Mouse (Mus musculus) embryo, embryonic 11.5 days (tissue): Measurements from ENCODE around the gene Glud1.
"Not testable (repeated sequence)": the region's sequence is repeated elsewhere in the genome, so short reads cannot be mapped to it uniquely, and the experiment has no call there.

Experiments used
- DNase-seq: peaks from one replicate; pipeline ENCODE4 v3.0.0-alpha.2; 2012; ENCODE audit warnings: low read depth, low spot score

The Glud1 gene

DNA sequence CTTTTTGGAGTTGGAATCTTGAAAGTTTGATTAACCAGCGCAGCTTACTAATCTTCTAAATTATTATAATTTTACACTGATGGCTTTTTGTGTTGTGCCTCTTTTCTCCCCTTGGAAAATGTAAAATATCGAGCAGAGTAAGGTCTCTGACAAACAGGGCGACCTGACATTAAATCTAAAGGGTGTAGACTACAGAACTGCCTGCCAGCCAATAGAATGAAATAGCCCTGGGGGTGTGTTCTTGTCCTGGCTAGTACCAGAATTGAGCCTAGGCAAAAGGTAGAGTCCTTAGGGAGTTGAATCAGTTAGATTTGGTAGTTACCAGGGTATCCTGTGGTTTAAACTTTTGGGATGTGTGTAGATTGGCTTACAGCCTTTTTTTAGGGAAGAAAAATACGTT is 1.2 kb downstream of the Glud1 start:
- no peak for DNase-seq

DNA sequence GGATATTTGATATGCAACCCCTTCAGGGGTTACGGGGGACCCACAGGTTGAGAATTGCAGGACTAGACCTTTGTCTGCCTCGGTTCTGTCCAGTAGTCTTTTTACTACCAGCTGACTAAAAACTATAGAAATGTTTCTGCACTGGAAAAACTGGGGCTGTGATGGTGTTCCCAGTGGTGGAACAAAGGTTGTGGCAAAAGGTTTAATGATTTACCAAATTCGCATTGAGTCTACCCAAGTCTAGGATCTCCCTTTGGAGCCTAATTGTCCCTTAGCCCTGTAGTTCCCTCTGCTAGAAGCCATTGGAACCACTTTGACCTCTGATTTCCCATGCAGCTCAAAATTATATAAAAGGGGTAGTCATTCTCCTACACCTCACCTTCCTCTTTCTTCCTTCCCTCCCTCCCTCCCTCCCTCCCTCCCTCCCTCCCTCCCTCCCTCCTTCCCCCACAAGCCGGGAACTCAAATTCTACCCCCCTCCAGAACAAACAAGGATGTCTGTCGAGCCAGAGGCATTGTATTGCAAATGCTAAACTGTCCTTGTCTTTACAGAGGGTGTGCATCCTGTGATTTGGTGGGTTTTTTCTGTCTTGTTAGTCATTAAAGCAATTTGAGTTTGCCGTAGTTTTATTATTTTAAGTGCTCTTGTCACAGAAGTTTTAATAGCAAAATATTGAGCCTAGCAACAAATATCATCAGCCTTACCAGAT is 2.0 kb downstream of the Glud1 start:
- no peak for DNase-seq

DNA sequence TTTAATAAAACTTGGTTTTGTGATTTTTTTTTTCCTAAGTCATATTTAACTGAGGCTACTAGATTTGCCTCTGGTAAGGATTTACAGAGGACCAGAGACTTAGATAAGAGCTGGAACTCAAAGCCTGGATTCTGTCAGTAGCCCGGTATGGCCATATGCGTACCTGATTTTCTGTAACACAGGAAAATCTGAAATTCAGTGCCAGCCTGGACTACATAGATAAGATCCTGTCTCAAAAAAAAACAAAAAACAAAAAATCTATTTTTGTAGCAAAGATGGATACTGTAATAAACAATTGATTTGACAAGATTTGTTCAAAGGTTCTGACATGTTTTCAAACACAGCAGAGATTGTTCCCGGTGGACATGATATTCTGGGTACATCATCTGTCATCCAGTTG is 3.1 kb downstream of the Glud1 start:
- DNase-seq = no peak

DNA sequence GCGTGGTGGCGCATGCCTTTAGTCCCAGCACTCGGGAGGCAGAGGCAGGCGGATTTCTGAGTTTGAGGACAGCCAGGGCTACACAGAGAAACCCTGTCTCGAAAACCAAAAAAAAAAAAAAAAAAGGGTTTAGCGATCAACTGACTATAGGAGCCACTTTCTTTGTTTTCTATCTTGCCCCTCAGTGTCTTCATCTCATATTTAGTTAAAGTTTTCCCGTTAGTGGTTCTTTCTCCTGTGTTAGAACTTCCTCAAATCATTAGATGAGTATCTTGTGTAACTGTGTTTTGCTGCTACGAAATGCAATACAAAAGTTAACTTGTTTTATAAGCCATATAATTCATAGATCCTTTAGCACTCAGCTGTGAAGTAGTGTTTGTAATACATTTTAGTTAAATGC is 3.9 kb downstream of the Glud1 start:
- DNase-seq = not testable (repeated sequence)

DNA sequence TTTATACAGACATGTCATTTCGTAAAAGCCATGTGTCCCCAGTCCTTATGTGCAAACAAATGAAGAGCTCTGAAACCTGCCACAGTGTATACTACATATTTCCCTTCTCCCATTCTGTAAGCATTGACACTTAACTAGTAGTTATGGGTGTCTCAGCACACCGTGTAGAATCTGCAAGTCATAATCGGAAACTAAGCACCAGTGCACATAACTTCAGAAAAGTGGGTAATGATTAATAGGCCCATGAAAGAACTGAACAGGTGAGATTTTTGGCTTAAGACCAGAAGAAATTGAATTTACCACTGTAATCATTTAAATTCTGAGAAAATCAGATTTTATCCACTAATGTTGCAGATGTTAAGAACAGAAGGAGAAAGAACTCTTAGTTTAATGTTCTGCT is 4.3 kb downstream of the Glud1 start:
- DNase-seq = no peak

DNA sequence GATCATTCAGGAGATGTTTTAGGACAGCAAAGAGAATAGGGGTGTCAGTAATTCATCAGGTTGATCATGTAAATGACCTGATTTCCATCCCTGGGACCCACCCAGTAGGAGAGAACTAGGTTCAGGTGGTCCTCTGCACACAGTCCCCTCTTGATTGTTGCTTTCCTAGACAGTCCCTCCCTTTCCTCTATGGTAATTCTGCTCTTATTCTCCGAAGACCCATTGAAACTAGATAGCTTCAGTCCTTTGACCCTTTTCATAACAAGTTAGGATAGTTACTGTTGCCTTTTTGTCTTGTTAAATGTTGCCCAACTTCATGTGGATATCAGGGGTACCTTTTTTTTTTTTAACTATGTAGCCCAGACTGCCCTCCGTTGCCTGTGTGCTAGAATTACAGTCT is 5.8 kb downstream of the Glud1 start:
- DNase-seq = no peak

DNA sequence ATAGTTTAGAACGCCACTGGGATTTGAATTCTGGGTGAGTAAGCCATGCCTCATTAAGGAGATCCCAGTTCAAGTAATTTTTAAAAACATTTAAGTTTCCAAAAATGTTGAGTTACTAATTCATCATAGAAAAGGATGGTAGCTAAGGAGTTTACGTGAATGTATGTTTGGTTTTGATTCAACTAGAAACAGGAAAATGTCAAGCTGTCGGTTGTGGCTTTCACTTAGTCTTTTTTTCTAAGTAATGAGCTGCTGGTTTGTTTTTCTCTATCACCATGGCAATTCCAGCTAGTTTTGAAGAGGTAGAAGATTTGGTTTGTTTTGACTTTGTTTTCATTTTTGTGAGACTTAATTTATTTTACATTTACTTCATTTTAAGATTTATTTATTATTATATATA is 6.9 kb downstream of the Glud1 start:
- DNase-seq = no peak

DNA sequence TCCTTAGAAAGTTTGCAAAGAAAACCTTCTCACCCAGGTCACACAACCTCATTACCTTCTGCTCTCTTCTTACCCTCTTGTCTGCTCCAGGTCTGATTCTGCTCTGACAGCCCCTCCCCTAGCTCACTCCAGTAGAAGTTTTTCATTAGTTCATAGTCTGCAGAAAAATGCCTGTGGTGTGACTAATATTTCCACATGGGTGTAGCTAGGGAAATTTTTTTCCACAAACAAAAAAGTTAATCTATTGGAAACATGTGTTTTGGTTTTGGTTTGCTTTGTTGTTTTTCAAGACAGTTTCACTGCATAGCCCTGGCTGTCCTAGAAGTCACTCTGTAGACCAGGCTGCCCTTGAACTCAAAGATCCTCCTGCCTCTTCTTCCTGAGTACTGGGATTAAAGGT is 7.6 kb downstream of the Glud1 start:
- no peak for DNase-seq

DNA sequence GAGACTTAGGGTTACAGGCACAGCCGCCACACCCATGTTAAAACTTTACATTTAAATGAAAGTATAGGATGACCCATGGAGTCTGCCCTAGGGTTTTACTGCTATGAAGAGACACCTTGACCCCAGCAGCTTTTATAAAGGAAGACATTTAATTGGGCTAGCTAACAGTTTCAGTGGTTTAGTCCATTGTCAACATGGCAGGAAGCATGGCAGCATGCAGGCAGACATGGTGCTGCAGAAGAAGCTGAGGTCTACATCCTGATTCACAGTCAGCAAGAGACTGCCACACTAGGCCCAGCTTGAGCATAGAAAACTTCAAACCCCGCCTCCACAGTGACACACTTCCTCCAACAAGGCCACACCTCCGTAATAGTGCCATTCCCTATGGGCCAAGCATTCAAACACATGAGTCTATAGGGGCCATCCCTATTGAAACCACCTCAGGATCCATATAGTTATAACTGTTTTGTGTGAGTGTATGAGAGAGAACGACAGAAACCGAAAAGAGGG is 13.1 kb downstream of the Glud1 start:
- DNase-seq = no peak

DNA sequence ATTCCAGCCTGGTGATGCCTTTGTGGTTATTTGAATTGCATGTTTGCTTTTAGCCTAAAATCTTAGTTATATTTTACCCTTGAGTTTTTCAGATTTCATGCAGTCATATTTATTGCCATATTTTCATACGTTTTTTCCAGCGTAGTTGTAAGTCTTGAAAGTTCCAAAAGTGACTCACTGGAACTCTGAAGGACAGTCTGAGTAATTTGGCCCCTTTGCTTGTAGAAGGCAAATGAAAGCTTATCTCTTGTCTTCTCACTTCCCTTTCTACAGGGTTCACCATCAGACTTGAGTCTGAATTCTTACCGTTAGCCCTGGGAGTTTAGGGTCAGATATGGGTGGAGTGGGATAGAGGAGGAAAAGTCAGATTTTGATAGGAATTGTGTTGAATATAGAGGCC is 16.1 kb downstream of the Glud1 start:
- no peak for DNase-seq

DNA sequence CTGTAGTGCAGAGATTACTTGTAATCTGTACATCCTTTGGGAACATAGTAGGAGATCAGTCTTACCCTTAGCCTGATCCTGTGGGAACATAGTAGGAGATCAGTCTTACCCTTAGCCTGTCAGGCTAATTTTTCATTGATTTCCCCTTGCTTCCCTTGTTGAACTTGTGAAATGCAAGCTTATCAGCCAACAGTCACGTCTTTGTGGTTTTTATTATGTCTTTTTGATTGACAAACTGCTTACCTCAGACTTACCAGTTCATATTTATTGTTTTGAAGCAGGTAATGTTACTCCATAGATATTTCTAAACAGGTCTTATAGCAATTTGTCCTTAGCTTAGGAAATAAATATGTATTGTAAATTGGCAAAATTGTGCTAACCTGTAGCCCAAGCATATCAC is 17.1 kb downstream of the Glud1 start:
- no peak for DNase-seq

DNA sequence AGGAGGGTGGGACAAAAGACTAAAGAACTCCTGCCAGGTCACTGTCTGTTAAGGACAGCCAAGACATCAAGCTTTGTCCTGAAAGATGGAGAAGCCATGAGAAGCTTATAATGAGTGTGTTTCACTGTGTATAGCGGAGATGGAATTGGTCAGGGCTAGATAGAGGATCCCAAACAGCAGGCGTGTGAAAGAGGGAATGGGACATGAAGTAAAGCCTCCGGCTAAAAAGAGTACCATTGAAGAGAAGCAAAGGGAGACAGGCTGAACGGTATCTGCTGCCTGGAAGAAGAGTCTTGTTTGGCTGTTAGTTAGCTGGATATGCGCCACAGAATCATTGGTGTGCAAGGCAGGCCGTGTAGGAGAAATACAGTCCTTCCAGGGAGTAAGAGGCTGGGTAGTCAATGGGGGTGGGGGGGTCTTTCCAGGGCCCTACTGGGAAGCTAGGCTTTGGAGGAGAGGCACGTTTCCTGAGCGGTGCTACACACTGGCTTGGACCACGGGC is 20.2 kb downstream of the Glud1 start:
- no peak for DNase-seq

DNA sequence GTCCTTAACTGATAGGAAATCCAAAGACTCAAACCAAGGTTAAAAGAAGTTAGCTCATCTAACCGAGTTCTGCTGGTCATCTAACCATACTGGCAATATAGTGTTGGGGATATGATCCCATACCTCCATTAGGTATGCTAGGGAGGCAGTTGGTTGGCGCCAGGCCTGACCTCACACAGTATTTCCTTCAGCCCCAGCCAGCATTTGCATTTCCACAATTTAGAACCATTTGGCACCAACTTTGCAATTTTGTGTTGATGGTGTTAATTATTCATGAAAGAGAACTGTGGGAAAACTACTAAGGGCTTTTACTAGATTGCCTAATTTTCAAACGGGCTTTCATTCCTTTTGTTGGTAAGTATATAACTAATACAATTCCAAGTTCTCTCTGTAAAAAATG is 21.4 kb downstream of the Glud1 start:
- no peak for DNase-seq

DNA sequence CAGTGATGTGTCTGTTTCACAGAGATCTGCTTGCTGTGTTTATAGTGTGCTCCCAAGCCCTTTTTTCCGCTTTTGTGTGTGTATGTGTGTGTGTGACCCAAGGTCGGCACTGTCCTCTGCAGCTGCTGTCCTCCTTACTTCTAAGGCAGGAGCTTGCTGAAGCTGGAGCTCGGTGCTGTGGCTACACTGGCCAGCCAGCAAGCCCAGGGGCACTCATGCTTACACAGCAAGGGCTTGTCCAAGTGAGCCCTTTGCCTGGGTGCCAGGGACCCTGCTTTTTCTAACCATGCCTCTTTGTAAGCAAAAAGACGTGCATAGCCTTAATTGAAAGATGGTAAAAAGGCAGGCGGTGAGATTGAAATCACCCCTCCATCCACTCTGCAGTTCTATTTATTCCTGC is 21.9 kb downstream of the Glud1 start:
- DNase-seq = no peak

DNA sequence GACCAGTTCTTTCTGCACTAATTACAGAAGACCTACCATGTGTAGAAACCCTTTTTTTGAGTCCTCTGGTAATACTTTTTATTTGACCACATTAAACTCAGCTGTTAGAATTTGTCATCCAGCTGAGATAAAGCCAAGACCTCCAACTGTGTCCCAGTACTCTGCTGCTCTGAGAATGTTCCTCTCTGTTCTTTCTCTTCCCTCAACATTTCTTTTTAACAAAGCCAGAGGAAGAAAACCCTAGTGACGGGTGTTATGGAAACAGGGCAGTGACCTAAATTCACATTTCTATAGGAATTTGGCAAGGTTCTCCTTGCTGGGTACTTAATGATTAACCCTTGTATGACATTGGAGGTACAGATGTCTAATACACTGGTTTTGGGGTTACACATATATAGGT is 28.9 kb downstream of the Glud1 start:
- DNase-seq = no peak

DNA sequence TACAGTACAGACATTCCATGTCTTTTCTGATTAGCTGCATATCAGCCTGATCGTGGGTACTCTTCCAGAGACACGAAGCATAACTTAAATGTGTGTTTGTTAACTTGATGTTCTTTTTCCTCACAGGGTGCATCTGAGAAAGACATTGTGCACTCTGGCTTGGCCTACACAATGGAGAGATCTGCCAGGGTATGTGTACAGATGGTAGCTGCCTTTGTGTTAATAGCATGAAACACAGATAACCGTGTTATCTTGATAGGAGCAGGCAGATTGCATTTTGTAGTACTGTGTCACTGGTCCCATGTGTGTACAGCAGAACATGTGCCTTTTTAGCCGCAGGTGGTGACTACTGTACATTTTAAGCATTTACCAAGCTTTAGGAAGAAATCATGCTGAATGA is 31.5 kb downstream of the Glud1 start:
- no peak for DNase-seq

DNA sequence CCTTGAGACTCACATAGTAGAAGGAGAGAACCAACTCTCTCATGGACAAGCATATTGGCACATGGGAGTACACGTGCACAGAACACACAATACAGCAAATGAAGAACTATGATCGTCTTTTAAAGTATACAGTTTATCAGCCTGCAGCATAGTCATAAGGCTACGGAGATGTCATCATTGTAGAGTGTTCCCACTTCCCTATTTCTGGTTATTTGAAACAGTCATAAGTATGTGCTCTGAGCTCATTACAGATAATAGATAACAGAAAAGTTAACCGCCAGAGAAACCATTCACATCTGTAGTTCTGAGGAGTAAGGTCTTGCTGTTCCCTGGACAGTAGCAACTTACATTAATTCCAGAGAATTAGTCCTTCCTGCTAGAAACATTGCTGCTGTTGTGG is 32.6 kb downstream of the Glud1 start:
- DNase-seq = no peak

DNA sequence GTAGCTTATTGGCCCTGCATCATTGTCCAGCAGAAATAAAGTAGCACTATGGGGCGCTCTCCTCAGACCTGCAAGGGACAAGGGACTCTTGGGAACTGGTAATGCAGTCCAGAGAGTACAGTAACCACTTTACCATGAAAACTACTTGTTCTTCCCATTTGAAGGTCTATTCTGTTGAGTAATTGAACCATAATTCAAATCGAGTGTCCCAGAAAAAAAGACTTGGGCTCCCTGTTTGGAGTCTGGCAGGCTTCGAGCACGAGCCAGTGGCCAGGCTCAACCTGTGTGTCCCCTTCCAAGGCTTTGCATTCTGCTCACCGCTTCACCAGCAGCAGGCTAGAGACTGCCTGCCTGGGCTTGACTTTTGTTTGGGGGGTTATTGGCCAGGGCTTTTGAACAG is 33.8 kb downstream of the Glud1 start:
- no peak for DNase-seq

DNA sequence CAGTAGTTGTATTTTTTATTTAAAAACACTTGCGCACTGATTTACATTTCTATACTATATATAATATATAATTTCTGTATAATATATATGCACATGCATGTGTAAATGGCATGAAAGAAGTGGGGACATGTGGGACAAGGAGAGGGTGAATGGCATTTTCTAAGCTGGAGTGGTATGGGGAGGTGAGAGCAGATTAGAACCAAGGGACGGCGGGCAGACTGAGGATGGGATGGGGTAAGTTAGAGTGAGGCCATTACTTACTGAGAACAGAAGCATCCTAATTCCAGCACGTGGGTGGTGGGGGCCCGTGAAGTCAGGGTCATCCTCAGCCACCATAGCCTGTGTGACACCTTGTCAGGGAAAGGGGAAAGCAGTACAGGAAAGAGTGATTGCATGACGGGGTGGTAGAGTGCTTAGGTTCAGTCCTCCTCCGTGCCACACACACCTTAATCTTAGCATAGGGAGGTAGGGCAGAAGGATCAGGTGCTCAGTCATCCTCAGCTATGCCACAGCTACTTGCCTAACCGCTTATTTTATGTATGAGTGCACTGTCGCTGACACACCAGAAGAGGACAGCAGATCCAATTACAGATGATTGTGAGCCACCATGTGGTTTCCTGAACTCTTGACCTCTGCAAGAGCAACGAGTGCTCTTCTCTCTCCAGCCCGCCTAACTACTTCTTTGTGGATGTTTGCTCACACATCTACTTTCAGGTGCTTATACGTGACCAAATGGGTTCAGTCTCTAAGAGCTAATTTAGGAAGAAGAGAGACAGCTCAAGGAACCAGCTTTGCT is 35.4 kb downstream of the Glud1 start:
- no peak for DNase-seq

DNA sequence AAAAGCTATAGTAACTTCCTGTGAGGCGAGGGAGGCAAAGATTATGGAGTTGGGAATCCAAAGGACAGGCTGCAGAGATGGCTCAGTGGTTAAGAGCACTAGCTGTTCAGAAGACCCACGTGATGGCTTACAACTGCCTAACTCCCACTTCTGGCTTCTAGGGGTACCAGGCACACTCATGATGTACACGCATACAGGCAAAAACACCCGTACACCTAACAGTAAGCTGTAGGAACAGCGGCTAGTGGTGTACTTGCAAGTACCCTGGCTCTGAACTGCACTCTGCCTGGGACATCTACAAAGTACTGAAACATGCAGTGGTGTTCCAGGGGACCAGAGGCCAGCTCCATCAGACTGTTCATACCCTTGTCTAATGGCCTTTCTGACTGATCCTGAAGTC is 36.6 kb downstream of the Glud1 start:
- DNase-seq = no peak

DNA sequence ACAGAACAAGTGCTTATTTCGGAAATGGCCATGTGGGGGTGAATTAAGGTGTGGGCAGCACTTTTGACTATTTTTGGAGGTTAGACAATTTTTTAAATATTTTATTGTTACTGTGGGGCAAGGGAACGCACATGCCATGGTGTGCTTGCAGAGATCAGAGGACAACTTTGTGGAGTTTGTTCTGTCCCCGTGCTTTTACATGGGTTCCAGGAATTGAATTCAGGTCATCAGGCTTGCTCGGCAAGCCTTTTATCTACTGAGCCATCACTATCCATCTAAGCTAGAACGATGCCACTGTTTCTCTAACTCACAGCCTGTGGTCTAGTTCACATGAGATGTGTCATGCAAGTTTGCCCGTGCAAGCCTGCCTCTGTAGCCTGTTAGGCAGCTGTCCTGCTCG is 37.8 kb downstream of the Glud1 start:
- DNase-seq = no peak

DNA sequence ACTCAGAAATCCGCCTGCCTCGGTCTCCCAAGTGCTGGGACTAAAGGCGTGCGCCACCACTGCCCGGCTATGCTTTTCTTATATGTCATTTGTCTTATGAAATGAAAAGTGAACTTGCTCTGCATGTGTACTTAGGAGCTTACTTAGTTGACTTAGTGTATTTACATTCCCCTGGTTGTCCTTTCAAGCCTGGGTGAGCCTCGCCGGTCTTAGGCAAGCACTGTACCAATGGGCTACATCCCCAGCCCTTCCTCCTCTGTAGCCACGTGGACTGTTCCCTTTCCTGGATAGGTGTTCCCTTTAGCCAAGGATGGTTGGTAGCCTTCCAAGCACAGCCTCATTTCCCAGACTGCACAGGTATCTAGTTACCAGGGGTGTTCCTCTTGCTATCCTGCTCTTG is 38.5 kb downstream of the Glud1 start:
- no peak for DNase-seq

DNA sequence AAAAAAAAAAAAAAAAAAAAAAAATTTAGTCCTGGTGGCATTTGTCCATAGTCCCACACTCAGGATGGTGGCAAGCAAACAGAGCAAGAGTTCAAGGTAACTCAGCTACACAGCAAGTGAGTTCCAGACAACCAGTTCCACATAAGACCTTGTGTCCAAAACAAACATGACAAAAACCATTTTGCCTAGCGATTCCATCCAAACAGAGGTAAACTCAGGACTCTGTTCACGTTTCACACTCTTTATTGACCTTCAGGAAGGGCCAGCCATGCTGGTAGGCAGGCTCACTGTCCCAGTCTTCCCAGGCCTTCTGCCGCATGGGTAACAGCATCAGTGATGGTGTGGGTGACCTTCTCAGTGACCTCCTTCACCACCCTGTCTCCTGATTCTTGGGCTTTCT is 41.1 kb downstream of the Glud1 start:
- no peak for DNase-seq
